Mouse (Mus musculus) ES-Bruce4 (cell line): ENCODE measurements around the gene Pcdh8.

Experiments
- CTCF ChIP-seq: IDR thresholded peaks from one replicate; pipeline ENCODE4 v1.8.1; 2011; ENCODE audit warnings: low read depth, low read length
- POLR2A ChIP-seq: IDR thresholded peaks from one replicate; pipeline ENCODE4 v1.8.1; 2011; ENCODE audit warnings: low read length; ENCODE audit not compliant: insufficient read depth

DNA sequence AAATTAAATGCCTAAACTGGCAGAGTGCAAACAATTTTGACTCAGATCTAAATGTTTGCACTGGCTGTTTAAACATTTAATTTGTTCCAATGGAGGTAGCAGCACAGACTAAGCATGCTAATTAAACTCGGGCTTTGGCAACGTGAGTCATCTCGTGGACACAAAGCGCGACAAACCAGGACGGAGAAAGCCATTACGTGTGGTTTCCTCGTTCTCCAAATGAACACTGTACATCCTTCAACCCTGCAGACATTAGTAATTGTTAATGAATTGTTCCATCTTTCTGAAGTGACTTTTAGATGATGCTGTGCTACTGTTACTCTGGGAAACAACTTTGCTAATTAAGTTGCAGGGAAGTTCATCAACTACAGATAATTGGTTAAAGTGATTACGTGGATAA lies 32.7 kb downstream of the Pcdh8 start:
- no peak for TF ChIP-seq CTCF
- TF ChIP-seq POLR2A = no peak
